Mouse (Mus musculus): ENCODE results near the gene Phf24.

DNA sequence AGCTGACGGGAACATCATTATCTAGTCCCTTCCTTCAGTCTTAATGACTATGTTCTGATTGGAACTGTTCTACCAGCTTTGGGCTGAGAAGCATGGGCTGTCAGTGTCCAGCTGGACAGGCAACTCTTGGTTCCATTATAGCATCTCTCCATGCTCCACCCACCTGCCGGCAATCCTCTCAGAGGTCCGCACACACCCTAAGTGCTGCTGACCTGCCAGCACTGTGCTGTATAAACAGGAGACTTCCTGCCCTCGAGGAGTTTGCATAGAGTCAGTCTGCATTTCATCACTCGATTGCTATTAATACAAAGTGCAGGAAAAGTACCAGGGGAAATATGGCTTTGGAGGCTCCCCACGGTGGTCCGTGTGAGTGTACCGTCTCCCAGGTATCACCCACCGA is 4.3 kb downstream of the Phf24 start:
- TF ChIP-seq POLR2A (IDR thresholded peaks at IDR 0.05; ENCODE audit: control insufficient read depth, low read depth, low read length) (no peak), CTCF (IDR thresholded peaks at IDR 0.05; ENCODE audit: control insufficient read depth, insufficient read depth, insufficient replicate concordance, low read depth, low read length) (no peak)
